Mouse (Mus musculus) intestine, postnatal 0 days (tissue): ENCODE results near the gene Tecr. TPM values are rescaled to one million over a fixed set of nuclear protein-coding genes. Genes with fewer than 3 reads are reported as not detected.

Source experiments
- ATAC-seq: fragments of 200-750 bp; cut with Nextera tagmentation; 2 replicates; pipeline ENCODE4 v1.8.0; 2017; ENCODE audit warnings: mild to moderate bottlenecking, moderate TSS enrichment, moderate library complexity
- H3K27ac ChIP-seq: fragments of 300-500 bp; sonication (generic); 2 replicates; pipeline ENCODE4 v1.5.1; 2014; ENCODE audit warnings: mild to moderate bottlenecking, low read depth, low read length, moderate library complexity
- H3K27me3 ChIP-seq: fragments of 300-500 bp; sonication (generic); replicated peaks from 2 replicates; pipeline ENCODE4 v1.6.1; 2014; ENCODE audit warnings: low read length, mixed read lengths; ENCODE audit not compliant: control insufficient read depth, insufficient read depth
- H3K36me3 ChIP-seq: fragments of 300-500 bp; sonication (generic); 2 replicates; pipeline ENCODE4 v1.6.1; 2014; ENCODE audit warnings: mild to moderate bottlenecking, moderate library complexity; ENCODE audit not compliant: control insufficient read depth, insufficient read depth
- H3K4me1 ChIP-seq: fragments of 300-500 bp; sonication (generic); replicated peaks from 2 replicates; pipeline ENCODE4 v1.6.1; 2014; ENCODE audit warnings: antibody characterized with exemption, low read length, mixed read lengths; ENCODE audit not compliant: control insufficient read depth, insufficient read depth
- H3K4me2 ChIP-seq: fragments of 300-500 bp; sonication (generic); replicated peaks from 2 replicates; pipeline ENCODE4 v1.6.1; 2014; ENCODE audit warnings: low read depth, mild to moderate bottlenecking, moderate library complexity
- H3K4me3 ChIP-seq: fragments of 300-500 bp; sonication (generic); 2 replicates; pipeline ENCODE4 v1.5.1; 2014; ENCODE audit warnings: low read depth, low read length
- H3K9ac ChIP-seq: fragments of 300-500 bp; sonication (generic); 2 replicates; pipeline ENCODE4 v1.6.1; 2014; ENCODE audit warnings: mild to moderate bottlenecking, low read depth, low read length
- H3K9me3 ChIP-seq: fragments of 300-500 bp; sonication (generic); 2 replicates; pipeline ENCODE4 v1.6.1; 2016; ENCODE audit warnings: mixed run types; ENCODE audit not compliant: control insufficient read depth
- CTCF ChIP-seq: sonication (generic); IDR thresholded peaks from 2 replicates; pipeline ENCODE4 v1.5.1; 2016; ENCODE audit warnings: low read depth, mild to moderate bottlenecking, control low read depth, antibody characterized with exemption, moderate library complexity
- WGBS: fragments of 180-500 bp; shearing (Covaris S2); extraction: QIAGEN DNeasy Blood & Tissue Kit; methylation state at CpG from one replicate; pipeline ENCODE4 v1.1.7; 2014; 5-methylcytosine and 5-hydroxymethylcytosine counted together
- polyA plus RNA-seq: library from polyadenylated mRNA; unstranded; fragments of >200 nt; fragmentation: Nextera tagmentation; extraction: Ambion mirVana; gene quantifications from 2 replicates; pipeline ENCODE4 v1.2.1, GENCODE M21; 2015

Gene Tecr
- polyA plus RNA-seq, 1 experiment from 2014 or later: 320 TPM

GRCm38 (mm10) chr8:83567668-83568067, 40.1 kb downstream of the Tecr start:
- 55% methylated on average over 3 of the region's 3 CpGs for WGBS

GRCm38 (mm10) chr8:83566469-83567395, 41.0 kb downstream of the Tecr start, which contains the start of gene Ndufb7:
Ndufb7 (plus strand) TSS chr8:83566671.
- Histone ChIP-seq H3K36me3 (peaks cover 22% of the 10 kb centered on the region), H3K4me3 (peak within 1 kb of the TSS; percentile 78), H3K4me1 (no peaks in the 10 kb centered on the region; the same call in 1 of the 2 replicates), H3K9ac (peak within 1 kb of the TSS; percentile 85), H3K27ac (peak within 1 kb of the TSS; percentile 79), H3K9me3 (no peaks in the 10 kb centered on the region), H3K27me3 (no peaks in the 10 kb centered on the region), H3K4me2 (peak within 1 kb of the TSS; percentile 78)
- peak; percentile 100 for TF ChIP-seq CTCF
- ATAC-seq: peak; percentile 84
- under 1% methylated on average over 48 of the region's 48 CpGs for WGBS

More at GRCm38 (mm10) chr8:83567668-83568067, 40.1 kb downstream of the Tecr start:
- TF ChIP-seq CTCF: no peak
- Histone ChIP-seq H3K27ac (no peak overlapping the region), H3K27me3 (no peaks in the 10 kb centered on the region), H3K9ac (peak overlapping the region; percentile 85; the same call in 1 of the 2 replicates), H3K4me1 (no peaks in the 10 kb centered on the region; the same call in 1 of the 2 replicates), H3K9me3 (no peaks in the 10 kb centered on the region), H3K4me3 (peak overlapping the region; percentile 78), H3K36me3 (peaks cover 31% of the 10 kb centered on the region), H3K4me2 (peak overlapping the region; percentile 78)
- no peak for ATAC-seq

- Histone ChIP-seq H3K27ac (no peak overlapping the region), H3K4me1 (no peaks in the 10 kb centered on the region; the same call in 1 of the 2 replicates), H3K4me3 (no peak overlapping the region), H3K36me3 (peaks cover 14% of the 10 kb centered on the region; the same call in 1 of the 2 replicates), H3K27me3 (no peaks in the 10 kb centered on the region), H3K4me2 (peak overlapping the region; percentile 78; the same call in 1 of the 2 replicates), H3K9ac (no peak overlapping the region), H3K9me3 (no peaks in the 10 kb centered on the region)
- WGBS: 76% methylated on average over 9 of the region's 9 CpGs
- no peak for ATAC-seq
- TF ChIP-seq CTCF: peak; percentile 65
Measured at GRCm38 (mm10) chr8:83565731-83566375, 41.9 kb downstream of the Tecr start.

GRCm38 (mm10) chr8:83563246-83563645, 44.5 kb downstream of the Tecr start:
- no peak for TF ChIP-seq CTCF
- Histone ChIP-seq H3K4me2 (no peak overlapping the region), H3K9me3 (no peaks in the 10 kb centered on the region), H3K4me1 (no peaks in the 10 kb centered on the region; the same call in 1 of the 2 replicates), H3K9ac (no peak overlapping the region), H3K27ac (no peak overlapping the region), H3K4me3 (no peak overlapping the region), H3K36me3 (no peaks in the 10 kb centered on the region), H3K27me3 (no peaks in the 10 kb centered on the region)
- no peak for ATAC-seq
- WGBS: 79% methylated on average over 4 of the region's 4 CpGs

DNA sequence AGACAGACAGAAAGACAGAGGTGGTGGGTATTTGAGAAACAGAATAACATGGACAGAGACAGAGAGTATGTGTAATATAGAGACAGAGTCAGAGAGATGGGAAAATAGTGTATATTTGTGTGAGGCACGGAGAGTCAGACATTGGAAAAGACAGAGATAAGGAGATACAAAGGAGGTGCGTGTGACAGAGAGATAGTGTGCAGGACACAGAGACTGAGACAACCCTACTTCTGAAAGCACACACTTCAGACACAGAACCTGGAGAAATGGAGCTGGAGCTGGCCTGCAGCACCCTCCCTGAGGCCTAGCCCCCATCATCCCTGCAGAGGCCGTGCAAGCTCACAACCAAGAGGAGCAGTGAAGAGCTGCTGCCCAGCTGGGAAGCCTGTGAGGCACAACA, 45.1 kb downstream of the Tecr start:
- H3K27me3 ChIP-seq: no peaks in the 10 kb centered on the region

DNA sequence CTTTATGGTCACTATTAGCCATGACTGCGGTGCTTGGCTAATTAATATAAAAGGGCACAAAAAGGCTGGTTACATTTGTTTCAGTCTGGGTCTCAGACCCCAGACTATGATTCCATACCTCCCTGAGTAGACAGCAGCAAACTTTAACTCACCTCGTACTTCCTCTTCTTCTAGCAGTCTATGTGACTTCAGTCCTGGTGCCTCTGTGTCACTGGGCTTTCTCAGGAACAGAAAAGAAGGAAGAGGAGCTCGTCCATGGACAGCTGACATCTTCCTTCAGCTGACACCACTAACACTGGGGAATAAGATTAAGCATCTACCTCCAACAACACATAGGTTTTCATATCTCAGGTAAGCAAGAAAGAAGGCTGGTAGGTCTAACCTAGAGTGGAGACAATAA, 72.0 kb downstream of the Tecr start, which contains the start of gene Olfr370:
TSS of gene Olfr370 (plus strand) at position 45 of the 400 bp plus-strand sequence.
- H3K4me2 ChIP-seq: no peak within 1 kb of the TSS
- H3K27me3 ChIP-seq: no peaks in the 10 kb centered on the region
- H3K9ac ChIP-seq: no peak within 1 kb of the TSS
- no peak for TF ChIP-seq CTCF
- no peak for ATAC-seq
- H3K36me3 ChIP-seq: no peaks in the 10 kb centered on the region
- H3K4me3 ChIP-seq: no peak within 1 kb of the TSS
- no peak within 1 kb of the TSS for H3K27ac ChIP-seq
- 80% methylated on average over 3 of the region's 3 CpGs for WGBS
- no peaks in the 10 kb centered on the region for H3K4me1 ChIP-seq
- no peaks in the 10 kb centered on the region for H3K9me3 ChIP-seq

More for the DNA sequence above, 45.1 kb downstream of the Tecr start:
- no peaks in the 10 kb centered on the region for H3K36me3 ChIP-seq
- H3K4me1 ChIP-seq: no peaks in the 10 kb centered on the region; the same call in 1 of the 2 replicates
- no peak overlapping the region for H3K9ac ChIP-seq
- no peak overlapping the region for H3K27ac ChIP-seq
- H3K9me3 ChIP-seq: no peaks in the 10 kb centered on the region
- no peak for TF ChIP-seq CTCF
- WGBS: 77% methylated on average over 3 of the region's 3 CpGs
- H3K4me2 ChIP-seq: no peak overlapping the region
- no peak overlapping the region for H3K4me3 ChIP-seq
- no peak for ATAC-seq
